Mouse (Mus musculus): Measurements from ENCODE around the gene Map3k7. TPM values are rescaled to one million over a fixed set of nuclear protein-coding genes. Genes with fewer than 3 reads are reported as not detected.

Gene Map3k7
- total and polyA plus RNA-seq, 2 experiments, result 20.7 to 31.3 TPM

GRCm38 (mm10) chr4:32063291-32063690 lies 99.4 kb downstream of the Map3k7 start:
- Histone ChIP-seq H3K4me3 (ENCODE audit: insufficient read depth, low read depth, low read length) (no peak overlapping the region), H3K79me2 (ENCODE audit: control insufficient read depth, insufficient read depth, low read length) (no peaks in the 10 kb centered on the region), H3K36me3 (ENCODE audit: control insufficient read depth, insufficient read depth, low read length) (no peaks in the 10 kb centered on the region), H3K27me3 (ENCODE audit: control insufficient read depth, insufficient read depth, low read length) (no peaks in the 10 kb centered on the region), H3K27ac (replicated peaks; ENCODE audit: insufficient read depth, low read depth, low read length) (no peak overlapping the region), H3K9ac (ENCODE audit: low read depth, low read length) (no peak overlapping the region), H3K4me1 (ENCODE audit: control insufficient read depth, insufficient read depth, low read length) (no peaks in the 10 kb centered on the region; the same call in 1 of the 2 replicates)
- WGBS, result 84% methylated on average over 3 of the region's 3 CpGs
- peak; percentile 30 for DNase-seq (ENCODE audit: extremely low read depth, low read depth, low spot score)
- TF ChIP-seq CTCF (IDR thresholded peaks at IDR 0.05; ENCODE audit: low read depth, low read length), result no peak
- no peak for TF ChIP-seq POLR2A (IDR thresholded peaks at IDR 0.05; ENCODE audit: extremely low read depth, insufficient read depth, low read length)
